Mouse (Mus musculus) testis, adult 2 months (tissue): ENCODE measurements around the gene E2f3. TPM values are rescaled to one million over a fixed set of nuclear protein-coding genes. Genes with fewer than 3 reads are reported as not detected.

Experiments
- H3K27ac ChIP-seq: fragments of 200-500 bp; 2 replicates; pipeline ENCODE4 v1.5.1; 2012; ENCODE audit warnings: low read depth, low read length; ENCODE audit not compliant: control insufficient read depth, insufficient read depth
- H3K27me3 ChIP-seq: fragments of 200-500 bp; 2 replicates; pipeline ENCODE4 v1.6.1; 2012; ENCODE audit warnings: mild to moderate bottlenecking, low read length, moderate library complexity; ENCODE audit not compliant: control insufficient read depth, insufficient read depth
- H3K36me3 ChIP-seq: fragments of 200-500 bp; 2 replicates; pipeline ENCODE4 v1.6.1; 2012; ENCODE audit warnings: mild to moderate bottlenecking, low read length; ENCODE audit not compliant: control insufficient read depth, insufficient read depth
- H3K4me1 ChIP-seq: fragments of 200-500 bp; 2 replicates; pipeline ENCODE4 v1.6.1; 2012; ENCODE audit warnings: low read length; ENCODE audit not compliant: control insufficient read depth, insufficient read depth
- H3K4me3 ChIP-seq: fragments of 200-500 bp; 2 replicates; pipeline ENCODE4 v1.5.1; 2012; ENCODE audit warnings: low read depth, mild to moderate bottlenecking, low read length, moderate library complexity, mixed read lengths; ENCODE audit not compliant: control insufficient read depth
- CTCF ChIP-seq: fragments of 200-500 bp; IDR thresholded peaks from 2 replicates; pipeline ENCODE4 v1.5.1; 2012; ENCODE audit warnings: low read depth, mild to moderate bottlenecking, inconsistent platforms, low read length, moderate library complexity; ENCODE audit not compliant: control insufficient read depth, insufficient read depth, insufficient replicate concordance
- POLR2A ChIP-seq: fragments of 200-500 bp; IDR thresholded peaks from 2 replicates; pipeline ENCODE4 v1.6.1; 2012; ENCODE audit warnings: low read depth, mild to moderate bottlenecking, inconsistent platforms, low read length, moderate library complexity; ENCODE audit not compliant: control insufficient read depth
- polyA plus RNA-seq: library from polyadenylated mRNA; depleted of rRNA; stranded (reverse); fragments of >200 nt; gene quantifications from 2 replicates; pipeline ENCODE4 v1.2.3, GENCODE M21; 2012

E2f3 gene
- polyA plus RNA-seq, 1 experiment = 1.1 TPM

- TF ChIP-seq CTCF (no peak), POLR2A (no peak)
- Histone ChIP-seq H3K36me3 (no peaks in the 10 kb centered on the region), H3K27ac (no peak overlapping the region), H3K4me3 (no peak overlapping the region), H3K4me1 (no peaks in the 10 kb centered on the region), H3K27me3 (no peaks in the 10 kb centered on the region)
These were observed 8.5 kb downstream of the E2f3 start for GRCm38 (mm10) chr13:29977358-29977757.

GRCm38 (mm10) chr13:29974066-29974465 is 11.8 kb downstream of the E2f3 start:
- TF ChIP-seq POLR2A (no peak), CTCF (no peak)
- Histone ChIP-seq H3K4me3 (no peak overlapping the region), H3K27ac (no peak overlapping the region), H3K4me1 (no peaks in the 10 kb centered on the region), H3K36me3 (no peaks in the 10 kb centered on the region), H3K27me3 (no peaks in the 10 kb centered on the region)

- no peak overlapping the region for H3K4me3 ChIP-seq
- no peak overlapping the region for H3K27ac ChIP-seq
- H3K4me1 ChIP-seq = no peaks in the 10 kb centered on the region
- TF ChIP-seq CTCF = no peak
- no peak for TF ChIP-seq POLR2A
- H3K27me3 ChIP-seq = no peaks in the 10 kb centered on the region
- no peaks in the 10 kb centered on the region for H3K36me3 ChIP-seq
These were observed 12.3 kb downstream of the E2f3 start for GRCm38 (mm10) chr13:29973610-29974009.

- Histone ChIP-seq H3K4me3 (no peak overlapping the region), H3K4me1 (no peaks in the 10 kb centered on the region), H3K27me3 (no peaks in the 10 kb centered on the region), H3K36me3 (no peaks in the 10 kb centered on the region), H3K27ac (no peak overlapping the region)
- TF ChIP-seq CTCF (no peak), POLR2A (no peak)
These were observed 15.5 kb downstream of the E2f3 start for GRCm38 (mm10) chr13:29970333-29970732.

GRCm38 (mm10) chr13:29968636-29969035 is 17.2 kb downstream of the E2f3 start:
- Histone ChIP-seq H3K4me1 (no peaks in the 10 kb centered on the region), H3K36me3 (no peaks in the 10 kb centered on the region), H3K27ac (no peak overlapping the region), H3K27me3 (no peaks in the 10 kb centered on the region), H3K4me3 (no peak overlapping the region)
- no peak for TF ChIP-seq POLR2A
- no peak for TF ChIP-seq CTCF

GRCm38 (mm10) chr13:29967367-29967766 is 18.5 kb downstream of the E2f3 start:
- Histone ChIP-seq H3K4me1 (no peaks in the 10 kb centered on the region), H3K4me3 (no peak overlapping the region), H3K27me3 (no peaks in the 10 kb centered on the region), H3K27ac (no peak overlapping the region), H3K36me3 (no peaks in the 10 kb centered on the region)
- no peak for TF ChIP-seq CTCF
- no peak for TF ChIP-seq POLR2A

- TF ChIP-seq CTCF (no peak), POLR2A (no peak)
- Histone ChIP-seq H3K4me1 (no peaks in the 10 kb centered on the region), H3K36me3 (no peaks in the 10 kb centered on the region), H3K4me3 (no peak overlapping the region), H3K27me3 (no peaks in the 10 kb centered on the region), H3K27ac (no peak overlapping the region)
These were observed 18.9 kb downstream of the E2f3 start for GRCm38 (mm10) chr13:29966966-29967365.

- Histone ChIP-seq H3K27ac (no peak overlapping the region), H3K4me3 (no peak overlapping the region), H3K27me3 (no peaks in the 10 kb centered on the region), H3K36me3 (no peaks in the 10 kb centered on the region), H3K4me1 (no peaks in the 10 kb centered on the region)
- TF ChIP-seq POLR2A (no peak), CTCF (no peak)
These were observed 21.8 kb downstream of the E2f3 start for GRCm38 (mm10) chr13:29964087-29964486.
